Mouse (Mus musculus) liver, embryonic 15.5 days (tissue): ENCODE measurements around the gene Mocs1. TPM values are rescaled to one million over a fixed set of nuclear protein-coding genes. Genes with fewer than 3 reads are reported as not detected.
A peak's percentile ranks its signal among the peaks of the same experiment; 100 is the strongest.
"Not testable (repeated sequence)": the region's sequence is repeated elsewhere in the genome, so short reads cannot be mapped to it uniquely, and the experiment has no call there.

ENCODE experiments used
- ATAC-seq: fragments of 200-750 bp; cut with Nextera tagmentation; 2 replicates; pipeline ENCODE4 v1.8.0; 2017; ENCODE audit warnings: moderate number of reproducible peaks, mild to moderate bottlenecking, moderate library complexity; ENCODE audit not compliant: insufficient read depth
- H3K27ac ChIP-seq: fragments of 300-500 bp; sonication (generic); replicated peaks from 2 replicates; pipeline ENCODE4 v1.5.1; 2015; ENCODE audit warnings: mild to moderate bottlenecking, inconsistent platforms
- H3K27me3 ChIP-seq: fragments of 300-500 bp; sonication (generic); 2 replicates; pipeline ENCODE4 v1.6.1; 2015; ENCODE audit warnings: mild to moderate bottlenecking, inconsistent platforms
- H3K36me3 ChIP-seq: fragments of 300-500 bp; sonication (generic); replicated peaks from 2 replicates; pipeline ENCODE4 v1.6.1; 2015; ENCODE audit warnings: moderate library complexity, mild to moderate bottlenecking, inconsistent platforms
- H3K4me1 ChIP-seq: fragments of 300-500 bp; sonication (generic); replicated peaks from 2 replicates; pipeline ENCODE4 v1.6.1; 2015; ENCODE audit warnings: inconsistent platforms
- H3K4me2 ChIP-seq: fragments of 300-500 bp; sonication (generic); 2 replicates; pipeline ENCODE4 v1.6.1; 2015; ENCODE audit warnings: moderate library complexity, mild to moderate bottlenecking, inconsistent platforms
- H3K4me3 ChIP-seq: fragments of 300-500 bp; sonication (generic); replicated peaks from 2 replicates; pipeline ENCODE4 v1.5.1; 2015; ENCODE audit warnings: mild to moderate bottlenecking, inconsistent platforms
- H3K9ac ChIP-seq: fragments of 300-500 bp; sonication (generic); 2 replicates; pipeline ENCODE4 v1.6.1; 2015; ENCODE audit warnings: moderate library complexity, mild to moderate bottlenecking, inconsistent platforms
- H3K9me3 ChIP-seq: fragments of 300-500 bp; sonication (generic); replicated peaks from 2 replicates; pipeline ENCODE4 v1.6.1; 2016; ENCODE audit warnings: inconsistent platforms
- WGBS: fragments of 180-500 bp; shearing (Covaris S2); methylation state at CpG from one replicate; pipeline ENCODE4 v1.1.7; 2015; ENCODE audit warnings: mixed read lengths; ENCODE audit not compliant: insufficient replicate concordance; 5-methylcytosine and 5-hydroxymethylcytosine counted together
- polyA plus RNA-seq: library from polyadenylated mRNA; unstranded; fragments of >200 nt; fragmentation: Nextera tagmentation; extraction: Ambion mirVana; gene quantifications from 2 replicates; pipeline ENCODE4 v1.2.1, GENCODE M21; 2015

Mocs1 gene
- polyA plus RNA-seq, 1 experiment from 2014 or later, result 10.5 TPM

DNA sequence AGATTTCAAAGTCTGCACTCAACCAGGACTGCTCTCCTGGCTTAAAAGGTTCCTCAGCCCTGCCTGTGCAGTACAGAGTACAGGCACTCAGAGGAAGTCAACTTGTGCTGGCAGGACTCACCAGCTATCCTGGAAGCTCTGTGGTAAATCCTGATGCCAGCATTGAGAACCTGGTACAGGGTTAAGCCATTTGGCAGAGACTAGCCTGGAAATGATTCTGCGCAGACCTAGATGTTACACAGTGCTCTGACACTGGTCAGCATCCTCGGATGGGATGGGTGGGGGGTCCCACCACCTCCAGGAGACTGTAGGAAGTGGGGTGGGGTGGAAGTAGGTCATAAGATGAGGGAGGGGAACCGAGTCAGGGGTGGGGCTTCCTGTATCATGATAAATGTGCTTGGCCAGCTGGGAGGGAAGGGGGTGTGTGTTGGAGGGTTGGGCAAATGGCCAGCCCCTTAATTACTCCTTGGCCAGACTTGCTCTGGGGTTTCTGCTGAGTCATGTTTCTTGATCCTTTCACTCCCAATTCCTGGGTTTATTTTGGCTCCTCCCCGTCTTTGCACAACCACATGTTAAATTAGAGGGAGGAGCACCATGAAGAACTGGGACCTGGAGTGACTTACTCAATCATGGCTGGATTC is 4.0 kb downstream of the Mocs1 start:
- H3K9ac ChIP-seq, result peak overlapping the region; percentile 7; the same call in 1 of the 2 replicates
- no peaks in the 10 kb centered on the region for H3K27me3 ChIP-seq
- peaks cover 56% of the 10 kb centered on the region for H3K36me3 ChIP-seq
- peak overlapping the region; percentile 84 for H3K27ac ChIP-seq
- ATAC-seq, result no peak
- peak overlapping the region; percentile 74 for H3K4me2 ChIP-seq
- peaks cover 86% of the 10 kb centered on the region for H3K4me1 ChIP-seq
- H3K4me3 ChIP-seq, result no peak overlapping the region
- H3K9me3 ChIP-seq, result no peaks in the 10 kb centered on the region
- WGBS, result 48% methylated on average over 4 of the region's 4 CpGs

DNA sequence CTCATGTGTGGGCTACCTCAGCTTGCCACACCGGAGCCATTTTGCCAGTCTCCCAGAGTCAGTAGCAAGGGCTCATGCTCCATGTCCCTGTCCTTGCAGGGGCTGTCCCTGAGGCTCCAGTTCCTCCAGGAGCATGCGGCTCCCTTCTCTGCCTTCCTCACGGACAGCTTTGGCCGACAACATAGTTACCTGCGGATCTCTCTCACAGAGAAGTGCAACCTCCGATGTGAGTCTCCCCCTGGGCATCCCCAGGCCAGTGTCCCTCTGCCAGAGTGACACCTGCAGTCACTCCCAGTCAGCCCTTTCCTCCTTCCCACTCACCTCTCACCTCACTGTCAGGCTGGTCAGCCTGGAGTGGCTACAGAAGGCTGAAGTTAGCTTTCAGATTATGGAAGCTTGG is 4.9 kb downstream of the Mocs1 start:
- peak overlapping the region; percentile 18; the same call in 1 of the 2 replicates for H3K9ac ChIP-seq
- H3K27ac ChIP-seq, result peak overlapping the region; percentile 84
- peaks cover 63% of the 10 kb centered on the region for H3K36me3 ChIP-seq
- no peaks in the 10 kb centered on the region for H3K9me3 ChIP-seq
- peaks cover 88% of the 10 kb centered on the region for H3K4me1 ChIP-seq
- H3K4me3 ChIP-seq, result no peak overlapping the region
- ATAC-seq, result no peak
- WGBS, result 95% methylated on average over 6 of the region's 6 CpGs
- no peaks in the 10 kb centered on the region for H3K27me3 ChIP-seq
- peak overlapping the region; percentile 74; the same call in 1 of the 2 replicates for H3K4me2 ChIP-seq

DNA sequence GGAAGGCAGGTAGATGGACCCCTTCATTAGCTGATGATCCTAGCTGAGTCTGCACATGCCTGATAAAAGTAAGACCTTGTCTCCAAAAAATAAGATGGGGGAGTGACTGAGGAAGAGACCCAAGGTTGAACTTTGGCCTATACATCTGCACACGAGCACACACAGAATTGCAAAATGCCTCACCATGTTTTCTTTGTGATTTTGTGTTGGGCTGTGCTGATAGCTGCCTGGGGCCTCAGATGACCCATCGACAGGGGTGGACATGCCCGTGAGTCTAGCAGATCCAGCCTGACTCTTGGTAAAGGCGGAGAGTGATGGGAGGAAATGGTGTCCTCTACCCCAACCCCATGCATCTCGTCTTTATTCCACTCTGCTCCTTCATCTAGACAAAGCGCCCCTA is 6.1 kb downstream of the Mocs1 start:
- peak overlapping the region; percentile 57 for H3K27ac ChIP-seq
- H3K36me3 ChIP-seq, result peaks cover 73% of the 10 kb centered on the region
- WGBS, result 74% methylated on average over 6 of the region's 6 CpGs

DNA sequence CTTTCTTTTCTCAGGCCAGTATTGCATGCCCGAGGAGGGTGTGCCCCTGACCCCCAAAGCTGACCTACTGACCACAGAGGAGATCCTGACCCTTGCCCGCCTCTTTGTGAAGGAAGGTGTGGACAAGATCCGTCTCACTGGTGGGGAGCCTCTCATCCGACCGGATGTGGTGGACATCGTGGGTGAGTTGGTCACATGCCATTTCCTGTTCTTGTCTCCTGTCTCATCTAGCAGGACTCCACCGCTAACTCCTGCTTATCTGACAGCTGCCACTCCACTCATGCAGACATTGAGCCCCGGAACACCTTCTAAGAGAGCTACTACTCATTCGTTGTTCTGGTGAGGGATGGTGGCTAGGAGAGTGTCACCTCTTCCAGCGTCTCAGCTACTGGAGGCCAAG is 6.9 kb downstream of the Mocs1 start:
- peak overlapping the region; percentile 13; the same call in 1 of the 2 replicates for H3K4me2 ChIP-seq
- ATAC-seq, result no peak
- no peaks in the 10 kb centered on the region for H3K9me3 ChIP-seq
- peaks cover 82% of the 10 kb centered on the region for H3K36me3 ChIP-seq
- H3K9ac ChIP-seq, result no peak overlapping the region; the same call in 1 of the 2 replicates
- WGBS, result 47% methylated on average over 10 of the region's 10 CpGs
- H3K27ac ChIP-seq, result peak overlapping the region; percentile 57
- no peaks in the 10 kb centered on the region for H3K27me3 ChIP-seq
- H3K4me3 ChIP-seq, result no peak overlapping the region
- H3K4me1 ChIP-seq, result peaks cover 97% of the 10 kb centered on the region

More for the DNA sequence above, 6.1 kb downstream of the Mocs1 start:
- H3K4me2 ChIP-seq, result no peak overlapping the region
- no peak for ATAC-seq
- no peaks in the 10 kb centered on the region for H3K27me3 ChIP-seq
- H3K4me1 ChIP-seq, result peaks cover 97% of the 10 kb centered on the region
- no peak overlapping the region for H3K9ac ChIP-seq
- no peaks in the 10 kb centered on the region for H3K9me3 ChIP-seq
- no peak overlapping the region for H3K4me3 ChIP-seq

DNA sequence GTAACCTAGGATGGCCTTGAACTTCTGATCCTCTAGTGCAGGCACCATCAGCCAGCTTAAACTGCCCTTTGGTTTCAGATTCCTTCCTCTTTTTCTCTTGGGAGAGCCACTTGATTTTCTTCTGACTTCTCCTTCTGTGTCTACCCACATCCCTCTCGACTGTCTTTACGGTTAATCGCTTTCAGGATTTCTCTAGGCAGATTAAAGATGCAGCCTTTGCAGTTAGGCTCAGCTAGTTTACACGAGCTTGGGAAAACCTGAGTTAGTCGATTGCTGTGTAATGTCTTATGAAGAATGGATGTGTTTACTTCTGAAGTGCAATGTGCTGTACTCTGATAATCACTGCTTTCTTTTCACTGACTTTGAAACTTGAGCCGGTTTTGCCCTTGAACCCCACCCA is 8.5 kb downstream of the Mocs1 start:
- WGBS, result 49% methylated on average over 6 of the region's 6 CpGs
- H3K27ac ChIP-seq, result peak overlapping the region; percentile 97
- H3K9ac ChIP-seq, result peak overlapping the region; percentile 35; the same call in 1 of the 2 replicates
- peak overlapping the region; percentile 32 for H3K4me2 ChIP-seq
- H3K4me3 ChIP-seq, result peak overlapping the region; percentile 8; the same call in 1 of the 2 replicates
- ATAC-seq, result peak; percentile 6; the same call in 1 of the 2 replicates
- peaks cover 92% of the 10 kb centered on the region for H3K4me1 ChIP-seq
- no peaks in the 10 kb centered on the region for H3K27me3 ChIP-seq
- H3K9me3 ChIP-seq, result no peaks in the 10 kb centered on the region
- peaks cover 88% of the 10 kb centered on the region for H3K36me3 ChIP-seq

DNA sequence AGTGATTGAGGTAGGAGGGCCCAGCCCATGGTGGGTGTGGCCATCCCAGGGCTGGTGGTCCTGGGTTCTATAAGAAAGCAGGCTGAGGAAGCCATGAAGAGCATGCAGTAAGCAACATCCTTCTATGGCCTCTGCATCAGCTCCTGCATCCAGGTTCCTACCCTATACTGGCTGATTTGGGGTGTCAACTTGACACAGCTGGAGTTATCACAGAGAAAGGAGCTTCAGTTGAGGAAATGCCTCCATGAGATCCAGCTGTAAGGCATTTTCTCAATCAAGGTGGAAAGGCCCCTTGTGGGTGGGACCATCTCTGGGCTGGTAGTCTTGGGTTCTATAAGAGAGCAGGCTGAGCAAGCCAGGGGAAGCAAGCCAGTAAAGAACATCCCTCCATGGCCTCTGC is 9.1 kb downstream of the Mocs1 start:
- ATAC-seq, H3K27me3 ChIP-seq, H3K4me3 ChIP-seq, H3K9me3 ChIP-seq: not testable (repeated sequence)
- peaks cover 81% of the 10 kb centered on the region for H3K36me3 ChIP-seq
- 0 out of 2 replicates have a peak overlapping the region, but pooled peaks have one; percentile 35 for H3K9ac ChIP-seq
- H3K4me1 ChIP-seq, result peaks cover 85% of the 10 kb centered on the region
- peak overlapping the region; percentile 32 for H3K4me2 ChIP-seq
- H3K27ac ChIP-seq, result peak overlapping the region; percentile 97

DNA sequence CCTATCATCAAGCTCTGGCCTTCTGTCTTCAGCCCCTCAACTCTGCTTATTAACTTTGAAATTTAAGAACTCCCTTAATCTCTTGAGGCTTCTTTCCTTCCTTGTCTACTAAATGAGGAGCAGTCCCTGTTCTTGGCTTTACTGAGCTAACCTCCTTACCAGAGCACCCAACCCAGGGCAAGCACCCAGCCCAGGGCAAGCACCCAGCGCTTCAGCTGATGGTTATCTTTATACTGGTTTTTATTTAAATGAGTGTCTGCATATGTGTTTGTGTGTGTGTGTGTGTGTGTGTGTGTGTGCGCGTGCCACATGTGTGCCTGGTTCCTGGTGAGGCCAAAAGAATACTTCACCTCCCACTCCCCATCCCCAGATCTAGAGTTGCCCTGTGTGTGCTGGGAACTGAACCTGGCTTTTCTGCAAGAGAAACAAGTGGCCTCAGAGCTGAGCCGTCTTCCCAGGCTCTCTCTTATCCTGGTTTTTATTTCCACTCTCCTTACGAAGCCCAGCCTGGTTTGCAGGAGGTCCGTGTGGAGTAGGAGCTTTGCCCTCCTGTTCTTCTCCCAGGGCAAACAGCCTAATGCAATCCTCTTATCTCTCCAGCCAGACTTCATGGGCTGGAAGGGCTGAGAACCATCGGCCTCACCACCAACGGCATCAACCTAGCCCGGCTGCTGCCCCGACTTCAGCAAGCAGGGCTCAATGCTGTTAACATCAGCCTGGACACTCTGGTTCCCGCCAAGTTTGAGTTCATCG is 10.8 kb downstream of the Mocs1 start:
- Histone ChIP-seq H3K4me3 (peak overlapping the region; percentile 56), H3K9ac (peak overlapping the region; percentile 67), H3K27me3 (no peaks in the 10 kb centered on the region), H3K27ac (peak overlapping the region; percentile 97), H3K4me2 (peak overlapping the region; percentile 68), H3K36me3 (peaks cover 64% of the 10 kb centered on the region), H3K9me3 (no peaks in the 10 kb centered on the region), H3K4me1 (peaks cover 72% of the 10 kb centered on the region)
- 20% methylated on average over 12 of the region's 12 CpGs for WGBS
- ATAC-seq, result peak; percentile 95

DNA sequence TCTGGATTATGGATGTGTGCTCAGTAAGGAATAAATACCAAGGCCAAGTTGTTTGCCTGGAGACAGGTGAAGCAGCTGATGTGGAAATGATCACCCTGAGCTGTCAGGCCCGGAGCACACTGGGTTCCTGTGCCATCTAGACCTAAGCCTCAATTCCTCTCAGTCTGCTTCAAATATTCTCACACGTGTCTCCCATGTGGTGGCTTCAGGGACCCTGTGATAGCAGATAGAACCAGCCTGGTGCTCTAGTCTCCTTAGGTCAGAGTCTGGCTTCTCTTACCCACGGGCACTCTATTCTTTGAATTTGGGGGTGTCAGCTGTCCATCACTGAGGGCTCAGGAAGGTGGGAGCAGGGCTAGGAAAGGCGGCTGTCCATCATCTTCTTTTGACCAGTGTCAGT is 11.5 kb downstream of the Mocs1 start:
- Histone ChIP-seq H3K4me2 (peak overlapping the region; percentile 68), H3K4me3 (peak overlapping the region; percentile 56), H3K9ac (peak overlapping the region; percentile 67), H3K9me3 (no peaks in the 10 kb centered on the region), H3K36me3 (peaks cover 57% of the 10 kb centered on the region), H3K4me1 (peaks cover 65% of the 10 kb centered on the region), H3K27me3 (no peaks in the 10 kb centered on the region), H3K27ac (peak overlapping the region; percentile 97)
- 45% methylated on average over 4 of the region's 4 CpGs for WGBS
- peak; percentile 24 for ATAC-seq

DNA sequence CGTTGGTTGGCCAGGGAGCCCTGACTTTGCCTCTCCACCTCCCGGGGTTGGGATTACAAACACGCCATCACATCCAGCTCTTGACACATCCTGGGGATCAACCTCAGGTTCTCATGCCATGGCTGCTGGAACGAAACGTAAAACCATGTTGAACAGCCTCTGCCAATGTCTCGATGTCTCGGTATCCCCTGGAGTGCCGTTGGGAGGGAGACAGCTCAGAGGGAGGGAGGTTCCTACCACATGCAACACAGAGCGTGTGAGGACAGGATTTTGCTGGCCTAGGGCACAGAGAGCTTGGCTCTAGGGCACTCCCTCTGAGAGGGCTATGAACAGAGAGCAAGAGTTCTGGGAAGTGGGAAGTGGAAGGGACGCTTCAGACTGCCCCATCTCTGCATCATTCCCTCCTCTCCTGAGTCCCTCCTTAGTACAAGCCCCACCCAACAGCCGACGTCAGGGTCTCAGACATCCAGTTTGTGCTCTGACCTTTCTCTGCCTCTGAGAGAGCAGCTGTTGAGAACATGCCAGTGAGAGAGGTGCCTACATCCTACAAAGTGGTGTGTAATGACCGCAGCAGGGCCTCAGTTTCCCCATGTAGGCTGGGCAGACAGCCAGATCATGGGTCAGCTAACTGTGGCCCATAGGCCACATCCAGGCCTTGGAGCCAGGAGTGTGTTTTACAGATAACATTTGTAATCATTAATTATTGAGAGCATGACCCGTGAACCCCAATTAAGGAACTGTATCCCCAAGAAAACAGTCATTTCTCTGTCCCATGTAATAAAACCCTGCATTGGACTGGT is 12.4 kb downstream of the Mocs1 start:
- Histone ChIP-seq H3K27ac (peak overlapping the region; percentile 97), H3K4me3 (peak overlapping the region; percentile 56), H3K4me1 (peaks cover 56% of the 10 kb centered on the region), H3K9ac (peak overlapping the region; percentile 67), H3K27me3 (no peaks in the 10 kb centered on the region), H3K4me2 (peak overlapping the region; percentile 68), H3K36me3 (peaks cover 49% of the 10 kb centered on the region), H3K9me3 (no peaks in the 10 kb centered on the region)
- 69% methylated on average over 14 of the region's 14 CpGs for WGBS
- ATAC-seq, result peak; percentile 19; the same call in 1 of the 2 replicates

DNA sequence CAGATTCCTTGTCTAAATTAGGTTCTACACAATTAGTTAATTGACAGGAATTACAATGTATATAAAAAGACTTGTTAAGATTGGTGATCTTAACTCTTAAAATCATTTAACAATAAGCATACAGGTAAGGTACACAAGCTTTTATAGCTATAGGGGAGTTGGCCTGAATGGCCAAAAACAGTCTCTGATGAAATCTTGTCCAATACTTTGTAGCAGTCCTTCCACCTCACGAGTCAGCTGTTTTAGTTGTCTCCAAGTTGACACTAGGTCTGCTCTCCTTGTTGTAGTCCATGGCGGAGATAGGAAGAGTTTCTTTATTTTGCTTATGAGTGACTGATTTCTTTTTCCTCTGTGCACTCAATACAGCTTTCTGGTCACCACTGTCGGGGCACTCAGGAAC is 14.7 kb downstream of the Mocs1 start:
- H3K4me3 ChIP-seq, H3K9me3 ChIP-seq, H3K27me3 ChIP-seq, H3K9ac ChIP-seq, ATAC-seq, H3K4me2 ChIP-seq: not testable (repeated sequence)
- Histone ChIP-seq H3K4me1 (peaks cover 35% of the 10 kb centered on the region), H3K27ac (peak overlapping the region; percentile 72), H3K36me3 (peaks cover 29% of the 10 kb centered on the region)
- WGBS, result 56% methylated on average over 3 of the region's 3 CpGs
